Mouse (Mus musculus) erythroblast, embryonic 14.5 days (primary cell): ENCODE results near the gene Cyp4x1.

Source experiments
- GATA1 ChIP-seq: IDR thresholded peaks from 2 replicates; pipeline ENCODE4 v1.6.1; 2012; ENCODE audit warnings: low read length, inconsistent platforms, mixed read lengths
- TAL1 ChIP-seq: IDR thresholded peaks from 3 replicates; pipeline ENCODE4 v1.6.1; 2012; ENCODE audit warnings: low read length, inconsistent platforms, mixed read lengths

DNA sequence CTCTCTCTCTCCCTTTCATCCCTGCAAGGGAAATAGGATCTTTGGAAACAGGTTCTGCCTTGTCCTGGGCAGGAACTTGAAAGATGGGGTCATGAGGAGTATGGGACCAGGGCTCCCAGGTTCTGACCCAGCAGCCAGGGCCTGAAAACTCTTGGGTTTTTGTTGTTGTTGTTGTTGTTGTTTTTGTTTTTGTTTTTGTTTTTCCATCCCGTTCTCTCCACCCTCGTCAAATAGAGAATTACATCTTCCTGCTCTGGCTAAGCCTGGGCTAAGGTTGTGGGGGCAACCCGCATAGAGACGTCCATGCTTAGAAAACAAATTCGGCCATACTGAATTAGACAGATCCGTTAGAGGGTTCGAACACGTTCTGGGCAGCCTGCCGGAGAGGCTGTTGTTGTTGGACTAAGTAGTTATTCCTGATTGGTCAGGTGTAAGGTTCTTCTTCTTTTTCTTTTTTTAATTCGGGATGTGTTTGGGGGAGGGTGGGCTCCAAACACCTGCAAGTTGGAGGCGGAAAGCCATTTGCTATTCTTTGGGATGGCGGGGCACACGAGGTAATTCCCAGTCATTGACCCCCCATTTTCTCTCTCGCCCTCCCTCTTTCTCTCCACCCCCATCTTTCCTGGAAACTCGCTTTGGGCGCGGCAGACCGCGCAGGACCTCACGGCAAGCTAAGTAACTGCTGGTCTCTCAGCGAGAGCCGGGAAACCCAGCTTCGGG lies 75.0 kb downstream of the Cyp4x1 start:
- TF ChIP-seq GATA1 = no peak
- no peak for TF ChIP-seq TAL1
